Mouse (Mus musculus) T-helper 17 cell (primary cell): ENCODE measurements at regions not wholly inside any gene's neighbourhood (a gene's known extent, or its start where the extent isn't known, plus 50 kb on each side); places are given as distances from the start of the nearest gene placed in this dataset.

Experiments
- in situ Hi-C, 2 experiments: fragments of 300-600 bp; cut with MboI, MseI; formaldehyde crosslinking; loops; 1 replicate in 1 of 2; 2 replicates in 1 of 2; pipeline ENCODE4 v1.15.1; 2025; ENCODE audit warnings: high pct_unique_total_duplicates in 2 of 2

DNA sequence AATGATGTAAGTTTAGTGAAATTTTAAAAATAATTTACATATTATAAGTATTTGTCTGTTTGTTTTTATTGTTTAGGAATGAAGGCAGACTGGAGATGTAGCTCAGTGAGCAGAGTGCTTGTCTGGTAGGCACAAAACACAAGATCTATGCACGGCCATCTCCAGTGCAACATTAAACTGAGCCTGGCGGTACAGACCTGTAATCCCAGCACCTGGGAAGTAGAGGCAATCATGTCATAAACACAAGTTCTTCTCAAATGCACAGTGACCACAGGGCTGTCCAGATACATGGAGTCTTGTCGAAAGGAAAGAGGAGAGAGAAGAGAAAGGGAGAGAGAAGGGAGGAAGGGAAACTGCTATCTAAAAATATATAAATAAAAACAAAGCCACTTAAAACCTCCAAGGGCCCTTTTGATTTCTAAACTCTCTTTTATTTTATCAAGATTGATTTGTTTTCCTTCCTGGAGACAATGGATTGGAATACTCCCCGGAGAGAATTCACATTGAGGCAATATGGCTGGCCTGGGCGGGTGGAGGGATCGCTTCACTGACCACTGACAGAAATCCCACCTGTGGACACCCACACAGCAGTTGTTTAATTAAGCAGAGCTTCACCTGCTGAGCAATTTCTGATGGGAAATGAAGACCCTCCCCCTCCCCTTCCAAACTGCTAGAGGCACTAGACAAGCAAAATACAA is 215.6 kb upstream of the Tll1 start:
- in situ Hi-C loops = loop anchor here in 1 of 2 experiments (10.0 kb wide), 1 partner anchor 1137 kb away; no protein-coding TSS in a partner anchor

- in situ Hi-C loops = no loop called here
These were observed 206.6 kb upstream of the Tll1 start for GRCm38 (mm10) chr8:64412488-64413188.

DNA sequence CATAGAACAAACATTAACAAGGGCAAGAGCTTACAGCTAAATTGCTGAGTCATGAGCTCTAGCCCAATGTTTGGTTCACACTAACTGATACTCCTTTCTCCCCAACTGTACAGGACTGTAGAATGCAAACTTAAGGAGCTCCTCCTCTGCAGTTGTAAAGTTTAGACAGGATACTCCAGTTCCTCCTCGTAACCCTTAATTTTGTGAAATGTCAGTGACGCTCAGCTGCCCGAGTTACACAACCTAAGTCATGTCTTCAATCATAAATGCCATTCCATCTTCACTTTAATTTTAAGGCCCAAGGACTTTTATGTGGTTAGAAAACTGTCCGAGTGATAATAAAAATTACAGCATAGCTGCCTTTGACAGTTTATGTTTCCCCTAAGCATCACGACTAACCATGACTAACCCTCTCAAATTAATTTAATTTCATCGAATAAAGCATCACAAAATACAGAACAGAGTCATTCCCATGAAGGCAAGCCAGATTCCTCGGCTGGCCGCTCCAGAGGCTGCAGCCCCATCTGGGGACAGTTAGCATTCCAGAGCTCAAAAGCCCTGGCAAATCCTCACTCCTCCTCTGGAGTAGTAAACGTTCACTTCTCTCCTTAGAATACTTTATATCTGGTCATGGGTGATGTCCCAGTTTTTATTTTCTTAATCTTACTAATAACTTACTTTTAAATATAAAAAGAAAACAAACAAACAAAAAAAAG is 200.9 kb upstream of the Tll1 start:
- in situ Hi-C loops = loop anchor here in 1 of 2 experiments (10.0 kb wide), 1 partner anchor 1208 kb away; the partner anchor contains the start of gene March1

DNA sequence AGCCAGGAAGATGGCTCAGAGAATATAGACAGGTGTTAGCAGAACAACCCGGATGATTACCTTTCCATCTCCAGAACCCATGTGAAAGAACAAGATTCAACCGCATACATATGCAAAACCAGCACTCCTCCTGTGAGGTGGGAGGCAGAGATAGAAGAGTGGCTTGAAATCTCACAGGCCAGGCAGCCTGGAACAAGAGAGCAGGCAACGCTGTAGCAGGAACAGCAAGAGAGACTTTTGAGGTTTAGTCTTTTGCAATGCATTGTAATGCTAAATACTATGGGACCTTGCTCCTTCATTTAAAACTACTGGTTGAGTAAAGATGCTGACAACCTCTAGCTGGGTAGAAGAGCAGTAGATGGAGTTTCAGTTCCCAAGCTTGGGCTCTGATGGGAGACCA is 193.5 kb upstream of the Tll1 start:
- in situ Hi-C loops = no loop called here

- in situ Hi-C loops = no loop called here
These were observed 191.8 kb upstream of the Tll1 start for GRCm38 (mm10) chr8:64397876-64398275.

DNA sequence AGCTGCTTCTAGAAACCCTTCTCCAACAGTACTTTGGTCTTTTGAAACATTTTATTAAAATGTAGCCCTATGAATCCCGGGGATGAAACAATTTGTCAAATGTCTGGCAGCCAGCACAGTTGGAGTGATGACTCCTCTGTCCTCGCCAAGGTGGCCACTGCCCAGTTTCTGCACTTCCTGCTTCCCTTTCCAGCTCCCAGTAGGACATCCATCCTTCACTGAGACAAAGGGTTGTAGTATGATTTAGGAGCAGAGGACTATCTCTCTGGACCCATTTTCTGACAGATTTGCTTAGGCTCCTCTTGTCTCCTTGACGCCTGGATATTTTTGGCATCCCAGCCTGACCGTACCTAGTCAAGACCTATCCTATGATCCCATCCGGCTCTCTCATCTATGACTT is 189.7 kb upstream of the Tll1 start:
- in situ Hi-C loops = no loop called here

DNA sequence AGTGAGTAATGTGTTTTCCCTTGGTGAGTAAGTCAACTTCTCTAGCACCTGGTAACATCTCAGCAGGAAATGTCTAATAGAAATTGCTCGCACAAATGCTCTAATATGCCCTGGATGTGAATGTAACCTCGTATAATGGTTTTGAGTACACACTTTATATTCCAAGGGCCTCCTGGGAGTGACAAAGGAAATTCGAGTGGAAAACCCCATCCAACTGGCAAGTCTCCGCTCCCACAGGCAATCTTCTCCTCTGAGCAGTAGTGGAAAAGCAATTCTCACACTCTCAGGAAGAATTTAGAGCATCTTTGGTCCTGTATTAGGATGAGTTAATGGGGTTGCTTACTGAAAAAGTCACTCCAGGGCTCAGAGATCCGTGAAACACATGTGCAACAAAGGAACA is 183.4 kb upstream of the Tll1 start:
- in situ Hi-C loops = no loop called here

DNA sequence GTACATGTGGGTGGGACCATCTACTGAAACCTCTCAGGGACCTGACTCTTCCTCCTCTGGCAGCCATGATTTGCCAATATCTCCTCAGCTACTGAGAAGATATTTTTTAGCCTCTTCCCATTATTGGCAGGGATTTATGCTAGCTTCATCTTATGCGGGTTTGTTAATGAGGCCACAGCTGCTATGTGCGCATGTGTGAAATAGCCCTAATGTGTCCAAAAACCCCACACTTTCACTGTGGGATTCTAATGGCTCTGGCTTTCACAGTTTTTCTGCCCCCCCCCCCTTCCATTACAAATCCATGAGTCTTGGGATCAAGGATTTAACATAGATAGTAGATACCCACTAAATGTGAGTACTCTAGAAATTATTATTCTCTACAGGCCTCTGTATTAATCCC is 182.2 kb upstream of the Tll1 start:
- in situ Hi-C loops = no loop called here

- in situ Hi-C loops = no loop called here
These were observed 173.8 kb upstream of the Tll1 start for GRCm38 (mm10) chr8:64379732-64380349.

GRCm38 (mm10) chr8:64377830-64378229 is 171.8 kb upstream of the Tll1 start:
- in situ Hi-C loops = no loop called here

- in situ Hi-C loops = no loop called here
These were observed 169.4 kb upstream of the Tll1 start for GRCm38 (mm10) chr8:64375509-64375908.

DNA sequence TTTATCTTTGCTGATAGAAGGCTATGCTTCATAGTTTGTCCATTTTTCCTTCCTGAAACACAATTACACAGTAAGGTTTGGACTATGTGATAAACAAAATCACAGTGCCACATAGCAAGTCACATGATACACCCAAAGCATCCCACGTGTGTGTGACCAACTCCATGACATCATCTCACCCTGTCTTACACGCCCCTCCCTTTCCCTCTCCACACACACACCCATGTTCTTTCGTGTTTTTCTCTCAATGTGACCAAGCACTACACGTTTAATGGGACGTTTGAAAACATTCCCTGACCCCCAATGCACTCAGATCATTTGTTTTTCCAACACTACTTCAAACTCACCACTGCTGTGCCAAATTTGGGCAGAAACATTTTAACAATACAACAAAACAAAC is 168.9 kb upstream of the Tll1 start:
- in situ Hi-C loops = no loop called here

- in situ Hi-C loops = no loop called here
These were observed 163.9 kb upstream of the Tll1 start for GRCm38 (mm10) chr8:64369973-64370372.

GRCm38 (mm10) chr8:64367906-64368305 is 161.8 kb upstream of the Tll1 start:
- in situ Hi-C loops = no loop called here

GRCm38 (mm10) chr8:64366974-64367266 is 160.8 kb upstream of the Tll1 start:
- in situ Hi-C loops = no loop called here

DNA sequence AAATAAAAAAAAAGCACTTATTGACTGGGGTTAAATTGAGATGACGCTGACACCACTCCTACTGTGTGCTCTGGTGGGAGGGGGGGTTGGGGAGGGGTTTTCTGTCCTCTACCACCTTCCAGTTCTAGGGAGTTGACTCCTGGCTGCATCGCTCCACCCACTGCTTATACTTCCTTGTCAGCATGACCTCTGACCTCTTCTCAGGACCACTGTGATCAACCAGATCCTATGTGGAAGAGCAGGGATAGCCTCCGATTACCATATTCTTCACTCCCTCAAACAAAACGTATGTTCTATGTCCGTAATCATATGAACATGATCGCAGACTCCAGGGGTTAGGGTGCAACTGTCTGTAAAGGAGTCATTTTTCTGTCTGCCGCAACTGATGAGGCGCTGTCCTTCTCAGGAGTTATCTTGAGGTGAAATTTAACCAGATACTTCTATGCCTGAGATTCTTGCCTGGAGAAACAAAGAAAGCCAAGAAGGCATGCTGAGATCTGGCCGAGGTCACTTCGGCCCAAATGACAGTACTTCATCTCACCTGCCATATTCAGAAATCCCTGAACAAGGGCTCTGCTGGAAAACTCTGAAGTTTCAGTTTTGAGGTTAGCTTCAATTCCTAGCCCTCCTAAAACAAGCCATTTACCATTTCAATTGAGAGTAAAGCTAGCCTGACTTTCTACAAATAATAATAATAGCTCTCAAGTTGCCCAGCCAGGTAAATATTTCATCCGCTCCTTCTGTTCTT is 160.3 kb upstream of the Tll1 start:
- in situ Hi-C loops = no loop called here

DNA sequence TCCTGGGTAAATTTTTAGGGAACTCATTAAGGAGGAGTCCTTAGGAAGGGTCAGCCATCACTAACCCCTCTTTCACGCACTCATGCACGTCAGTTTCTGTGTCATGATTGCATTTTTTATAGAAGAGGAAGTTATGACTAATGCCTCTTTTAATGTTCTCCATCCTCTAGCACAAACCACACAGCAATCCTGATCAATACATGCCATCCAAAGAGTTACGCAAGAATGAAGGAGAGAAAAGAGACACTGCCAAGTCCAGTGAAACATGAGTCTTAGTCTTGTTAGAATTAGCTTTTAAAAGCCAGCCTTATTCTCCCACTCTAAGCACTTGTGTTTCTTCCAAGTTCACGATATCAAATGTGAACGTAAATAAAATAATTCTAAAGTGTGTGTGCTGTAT is 151.0 kb upstream of the Tll1 start:
- in situ Hi-C loops = no loop called here

GRCm38 (mm10) chr8:64348082-64348646 is 142.1 kb upstream of the Tll1 start:
- in situ Hi-C loops = no loop called here

- in situ Hi-C loops = no loop called here
These were observed 141.4 kb upstream of the Tll1 start for GRCm38 (mm10) chr8:64347490-64347889.

DNA sequence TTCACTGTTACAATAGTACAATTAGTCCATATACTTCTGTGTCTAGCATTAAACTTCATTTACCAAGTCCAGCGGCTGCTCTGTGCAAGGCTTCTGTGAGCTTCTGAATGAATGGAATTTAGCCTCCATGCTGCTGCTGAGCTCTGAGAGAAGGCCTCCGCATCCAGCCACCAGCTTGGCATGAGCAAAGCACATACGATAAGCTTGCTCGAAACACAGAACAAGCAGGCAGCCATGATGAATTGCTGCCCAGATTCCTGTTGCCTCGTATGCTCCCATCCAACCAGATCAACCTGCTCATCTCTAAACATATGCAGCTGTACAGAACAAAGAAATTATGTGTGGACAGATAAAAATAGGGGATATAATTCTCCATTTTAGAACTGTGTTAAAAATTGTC is 140.4 kb upstream of the Tll1 start:
- in situ Hi-C loops = no loop called here

- in situ Hi-C loops = no loop called here
These were observed 138.9 kb upstream of the Tll1 start for GRCm38 (mm10) chr8:64344933-64345332.
